Mouse (Mus musculus) lung, postnatal 14 days (tissue): Measurements from ENCODE around the gene Metrn.

Source experiments
- DNase-seq: peaks from one replicate; pipeline ENCODE4 v3.0.0; 2021

The Metrn gene

GRCm38 (mm10) chr17:25796951-25797369 lies at the start of gene Metrn:
Gene Metrn, minus strand, starts transcription at chr17:25797136.
- DNase-seq, result peak; percentile 86

- DNase-seq, result peak; percentile 96
These were observed 47.5 kb upstream of the Metrn start, which contains the start of gene Rhot2 for GRCm38 (mm10) chr17:25844396-25844901. Gene Rhot2, minus strand, starts transcription at chr17:25844851.

DNA sequence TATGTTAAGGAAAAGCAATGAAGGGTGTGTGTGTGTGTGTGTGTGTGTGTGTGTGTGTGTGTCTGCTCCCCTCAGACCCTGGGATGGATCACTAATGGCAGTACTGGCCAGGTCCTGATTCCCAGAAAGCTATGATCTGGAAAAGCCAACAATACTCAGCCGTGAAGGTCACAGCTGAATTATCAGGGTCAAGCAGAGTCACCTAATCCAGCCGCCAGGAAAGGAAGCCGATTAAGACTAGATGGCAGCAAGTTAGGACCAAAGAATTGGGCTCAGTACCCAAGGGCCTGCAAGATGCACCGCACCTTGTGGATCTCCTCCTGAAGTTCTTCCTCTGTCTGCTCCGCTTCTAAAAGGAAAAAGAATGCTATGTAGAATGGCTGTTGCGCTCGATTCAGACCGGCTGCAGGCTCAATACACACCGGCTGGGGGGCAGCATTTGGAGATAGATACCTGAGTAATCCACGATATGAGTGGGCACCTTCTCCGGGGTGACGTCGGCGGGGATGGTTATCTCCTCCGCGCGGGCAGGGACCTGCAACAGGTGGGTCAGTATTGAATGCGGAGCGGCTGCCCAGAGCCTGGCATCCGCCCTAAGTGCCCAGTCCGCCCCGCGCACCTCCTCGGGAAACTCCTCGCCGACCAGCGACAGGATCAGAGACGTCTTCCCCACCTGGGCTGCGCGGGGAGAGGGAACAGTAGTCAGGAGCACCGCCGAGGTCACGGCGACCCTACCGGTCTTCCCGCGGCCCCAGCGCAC lies 46.9 kb upstream of the Metrn start:
- DNase-seq, result no peak

- DNase-seq, result no peak
These were observed 46.2 kb upstream of the Metrn start for GRCm38 (mm10) chr17:25843122-25843521.

DNA sequence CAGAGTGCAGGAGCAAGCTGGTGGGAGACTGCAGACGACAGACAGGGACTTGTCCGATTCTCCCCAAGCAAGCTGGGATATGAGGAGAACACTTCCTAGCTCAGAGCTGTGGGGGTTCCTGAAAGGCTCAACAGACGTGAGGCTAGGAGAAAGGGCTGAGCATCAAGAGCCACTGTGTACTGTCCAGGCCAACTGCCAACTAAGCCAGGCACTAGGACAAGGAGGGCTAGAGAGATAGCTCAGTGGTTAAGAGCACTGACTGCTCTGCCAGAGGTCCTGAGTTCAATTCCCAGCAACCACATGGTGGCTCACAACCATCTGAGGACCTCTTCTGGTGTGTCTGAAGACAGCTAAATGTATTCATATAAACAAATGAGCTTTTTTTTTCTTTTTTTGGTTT lies 45.6 kb upstream of the Metrn start:
- no peak for DNase-seq

DNA sequence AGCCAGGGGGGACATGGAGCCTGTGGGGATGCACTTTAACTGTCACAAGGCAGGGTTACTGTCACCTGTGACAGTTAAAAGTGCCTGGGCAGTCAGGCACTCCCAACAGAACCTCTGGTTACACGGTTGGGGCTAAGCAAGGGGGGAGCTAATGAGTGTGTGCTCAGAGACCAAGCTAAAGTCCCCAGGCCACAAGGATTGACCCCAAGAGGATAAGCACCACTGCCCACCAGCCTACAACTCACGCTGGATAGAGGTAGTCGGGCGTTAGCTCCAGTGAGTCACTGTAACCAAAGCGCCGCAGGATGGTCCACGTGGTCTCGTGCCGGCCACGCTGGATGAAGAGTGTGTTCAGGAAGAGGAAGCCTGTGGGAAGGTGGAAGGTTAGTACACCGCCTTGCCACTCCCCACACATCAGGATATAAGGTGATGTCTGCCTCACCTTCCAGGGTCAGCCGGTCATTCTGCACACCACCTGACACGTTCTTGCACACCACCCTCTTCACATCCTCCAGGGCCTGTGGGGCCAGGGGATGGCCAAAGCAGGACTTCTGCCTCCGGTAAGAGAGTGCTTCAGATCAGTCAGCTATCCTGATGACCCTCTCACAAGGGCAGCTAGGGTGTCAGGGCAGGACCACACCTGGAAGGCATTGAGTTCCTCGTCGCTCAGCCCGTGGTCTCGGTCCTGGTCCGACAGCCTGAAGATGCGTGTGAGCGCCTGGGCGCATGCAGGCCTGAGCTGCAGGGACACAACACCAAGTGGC lies 44.4 kb upstream of the Metrn start, which contains the start of gene Gm20683:
Gm20683 (minus strand) TSS at position 647 of the 764 bp plus-strand sequence.
- DNase-seq, result no peak

GRCm38 (mm10) chr17:25840519-25840918 lies 43.6 kb upstream of the Metrn start:
- DNase-seq, result no peak

- DNase-seq, result no peak
These were observed 42.7 kb upstream of the Metrn start for GRCm38 (mm10) chr17:25839455-25840235.

DNA sequence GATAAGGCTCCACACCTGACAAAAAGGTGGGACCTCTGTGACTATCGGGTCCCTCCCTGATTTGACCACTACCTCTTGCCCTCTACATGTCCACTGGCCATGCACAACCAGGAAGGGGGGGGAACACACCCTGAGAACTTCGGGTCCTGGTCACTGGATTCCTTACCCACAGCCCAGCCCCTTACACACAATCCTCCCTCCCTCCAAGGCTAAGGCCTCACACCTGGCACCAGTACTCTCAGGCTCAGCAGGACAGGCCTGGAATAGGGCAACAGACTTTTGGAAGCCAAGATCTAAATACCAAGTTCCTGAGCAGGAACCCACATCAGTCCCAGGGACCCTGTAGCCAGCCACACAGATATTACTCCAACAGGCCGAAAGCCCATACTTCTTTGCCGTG lies 42.0 kb upstream of the Metrn start:
- DNase-seq, result no peak

- DNase-seq, result no peak
These were observed 40.6 kb upstream of the Metrn start for GRCm38 (mm10) chr17:25837533-25837932.

- peak; percentile 57 for DNase-seq
These were observed 40.1 kb upstream of the Metrn start, which contains the start of gene Rhbdl1 for GRCm38 (mm10) chr17:25837076-25837410. Gene Rhbdl1, minus strand, starts transcription at chr17:25837295.

- DNase-seq, result no peak
These were observed 39.6 kb upstream of the Metrn start for GRCm38 (mm10) chr17:25836397-25837075.

GRCm38 (mm10) chr17:25835816-25836215 lies 38.9 kb upstream of the Metrn start:
- no peak for DNase-seq

DNA sequence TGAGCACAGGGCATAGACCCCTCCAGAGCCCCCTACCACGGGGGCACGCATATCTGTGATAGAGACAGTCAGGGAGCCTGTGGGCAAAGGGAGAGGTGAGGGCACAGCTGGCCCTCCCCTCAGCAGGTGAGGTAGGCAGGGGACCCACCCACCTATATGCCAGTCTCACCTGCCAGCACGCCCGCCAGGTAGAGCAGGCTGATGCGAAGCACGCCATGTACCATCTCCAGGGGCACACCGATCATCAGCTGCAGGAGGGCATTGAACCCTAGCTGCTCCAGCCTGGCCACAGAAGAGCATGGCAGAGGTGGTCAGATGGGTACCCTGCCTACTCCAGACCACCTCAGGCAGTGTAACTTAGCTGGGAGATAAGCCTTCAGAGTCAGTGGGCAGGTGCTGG lies 38.4 kb upstream of the Metrn start:
- no peak for DNase-seq

- no peak for DNase-seq
These were observed 37.8 kb upstream of the Metrn start for GRCm38 (mm10) chr17:25834595-25835222.

DNA sequence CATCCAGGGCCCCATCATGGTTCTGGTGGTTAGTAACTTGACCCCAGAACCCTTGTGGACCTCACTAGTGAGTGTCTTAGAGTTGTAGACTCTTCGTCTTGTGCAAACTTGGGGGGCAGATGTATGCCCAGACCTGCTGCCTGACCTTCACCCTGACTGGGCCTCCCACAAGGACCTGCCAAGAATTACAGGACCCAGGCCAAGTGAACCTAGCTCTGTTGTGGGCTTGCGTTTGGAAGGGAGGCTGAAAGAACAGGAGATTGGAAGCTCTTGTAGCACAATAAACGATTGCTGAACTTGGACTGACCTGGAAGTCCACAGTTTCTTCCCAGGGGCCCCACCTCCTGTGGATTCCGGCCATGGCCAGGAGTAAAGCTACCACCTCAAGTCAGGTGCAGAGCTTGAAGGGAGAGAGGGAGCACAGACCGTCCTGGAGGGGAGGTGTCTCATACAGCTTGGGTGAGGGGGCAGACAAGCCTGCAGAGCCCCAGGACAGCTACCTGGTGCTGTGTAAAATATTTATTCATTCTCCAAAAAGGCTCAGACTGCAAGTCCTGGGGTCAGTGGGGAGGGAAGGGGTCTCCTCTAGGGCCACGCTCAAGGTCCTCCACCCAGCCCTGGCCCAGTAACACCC lies 37.1 kb upstream of the Metrn start:
- DNase-seq, result no peak

- DNase-seq, result peak; percentile 89
These were observed 36.3 kb upstream of the Metrn start, which contains the start of gene Stub1 for GRCm38 (mm10) chr17:25833291-25833663. Gene Stub1, minus strand, starts transcription at chr17:25833404.

DNA sequence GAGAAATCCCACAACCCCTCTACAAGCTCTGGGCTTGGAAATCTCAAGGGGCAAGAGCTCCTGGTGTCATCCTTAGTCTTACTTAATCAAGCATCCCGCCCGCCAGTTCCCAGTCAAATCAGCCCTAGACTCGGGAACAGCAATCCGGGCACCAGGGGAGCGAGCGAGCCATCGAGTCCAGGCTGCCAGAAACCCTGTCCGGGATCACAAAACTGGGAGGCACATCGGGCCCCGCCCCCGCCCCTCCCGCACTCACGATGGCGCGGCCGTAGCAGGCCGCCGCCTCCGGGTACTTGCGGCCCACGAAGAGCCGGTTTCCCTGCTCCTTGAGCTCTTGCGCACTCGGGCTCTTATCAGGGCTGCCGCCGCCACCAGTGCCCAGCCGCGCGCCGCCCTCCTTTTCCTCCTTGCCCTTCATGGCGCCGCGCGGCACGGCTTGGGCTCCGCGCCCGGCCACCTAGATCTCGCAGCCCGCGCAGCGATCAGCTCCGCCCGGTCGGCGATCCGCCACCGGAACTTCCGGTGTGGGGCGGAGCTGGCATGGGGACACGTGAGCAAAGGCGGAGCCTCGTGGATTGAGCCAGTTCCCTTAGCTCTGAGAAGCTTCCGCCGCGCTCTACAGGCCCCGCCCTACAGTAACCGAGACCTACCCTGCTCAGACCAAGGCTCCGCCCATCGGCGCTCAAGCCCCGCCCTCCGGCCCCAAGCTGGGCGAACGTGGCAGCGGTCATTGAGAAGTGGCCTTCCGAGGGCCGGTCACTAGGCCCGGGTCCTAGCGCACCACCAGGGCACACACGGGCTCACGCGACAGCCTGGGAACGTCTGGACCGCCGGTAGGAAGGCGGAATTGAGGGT lies 35.7 kb upstream of the Metrn start:
- peak; percentile 100 for DNase-seq

DNA sequence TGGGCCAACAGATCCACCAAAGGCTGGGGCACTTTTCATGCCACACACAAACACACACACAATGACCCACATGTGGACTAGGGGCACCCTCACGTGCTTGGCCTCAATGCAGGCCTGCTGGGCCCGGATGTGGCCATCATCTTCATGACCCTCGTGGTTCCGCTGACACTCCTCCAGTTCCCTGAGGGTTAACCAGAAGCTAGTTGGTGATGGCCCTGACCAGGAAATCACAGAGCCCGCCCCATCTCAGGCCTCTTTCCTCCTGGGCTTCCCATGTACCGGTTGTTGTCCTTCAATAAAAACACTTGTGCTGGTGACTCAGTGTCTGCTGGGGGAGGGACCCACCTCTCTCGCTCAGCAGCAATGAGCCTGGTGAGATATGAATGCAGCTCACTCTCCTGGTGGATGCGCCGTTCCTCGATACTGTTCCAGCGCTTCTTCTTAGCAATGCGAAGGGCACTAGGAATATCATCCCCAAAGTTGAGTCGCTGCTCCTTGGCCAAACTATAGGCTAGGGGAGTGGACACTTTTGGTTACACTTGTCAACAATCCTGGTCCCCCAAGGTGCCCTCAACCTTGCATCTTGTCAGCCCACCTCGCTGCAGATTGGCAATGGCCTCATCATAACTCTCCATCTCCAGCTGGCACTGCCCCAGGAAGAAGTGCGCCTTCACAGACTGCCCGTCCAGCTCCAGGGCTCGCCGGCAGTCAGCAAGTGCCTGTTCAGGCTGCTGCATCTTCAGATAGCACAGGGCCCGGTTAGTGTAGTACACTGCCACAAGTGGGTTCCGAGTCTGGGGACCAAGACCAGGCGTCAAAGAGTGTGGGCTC lies 34.7 kb upstream of the Metrn start:
- no peak for DNase-seq
